Mouse (Mus musculus) midbrain, embryonic 12.5 days (tissue): ENCODE data around the gene 9430097D07Rik. TPM values are rescaled to one million over a fixed set of nuclear protein-coding genes. Genes with fewer than 3 reads are reported as not detected.

Experiments used
- ATAC-seq: fragments of 200-750 bp; cut with Nextera tagmentation; 2 replicates; pipeline ENCODE4 v1.8.0; 2017; ENCODE audit warnings: low read depth, moderate TSS enrichment, moderate library complexity; ENCODE audit not compliant: low FRiP score
- H3K27ac ChIP-seq: fragments of 300-500 bp; sonication (generic); replicated peaks from 2 replicates; pipeline ENCODE4 v1.5.1; 2016; ENCODE audit warnings: mild to moderate bottlenecking
- H3K27me3 ChIP-seq: fragments of 300-500 bp; sonication (generic); 2 replicates; pipeline ENCODE4 v1.6.1; 2016; ENCODE audit warnings: mild to moderate bottlenecking
- H3K36me3 ChIP-seq: fragments of 300-500 bp; sonication (generic); 2 replicates; pipeline ENCODE4 v1.6.1; 2016
- H3K4me1 ChIP-seq: fragments of 300-500 bp; sonication (generic); 2 replicates; pipeline ENCODE4 v1.6.1; 2016
- H3K4me2 ChIP-seq: fragments of 300-500 bp; sonication (generic); replicated peaks from 2 replicates; pipeline ENCODE4 v1.6.1; 2016; ENCODE audit warnings: mild to moderate bottlenecking, moderate library complexity
- H3K4me3 ChIP-seq: fragments of 300-500 bp; sonication (generic); 2 replicates; pipeline ENCODE4 v1.5.1; 2016; ENCODE audit warnings: mild to moderate bottlenecking
- H3K9ac ChIP-seq: fragments of 300-500 bp; sonication (generic); replicated peaks from 2 replicates; pipeline ENCODE4 v1.6.1; 2016; ENCODE audit warnings: mild to moderate bottlenecking, moderate library complexity
- H3K9me3 ChIP-seq: fragments of 300-500 bp; sonication (generic); 2 replicates; pipeline ENCODE4 v1.6.1; 2016; ENCODE audit warnings: mild to moderate bottlenecking
- WGBS: fragments of 180-500 bp; shearing (Covaris S2); methylation state at CpG from one replicate; pipeline ENCODE4 v1.1.7; 2016; 5-methylcytosine and 5-hydroxymethylcytosine counted together
- polyA plus RNA-seq: library from polyadenylated mRNA; unstranded; fragments of >200 nt; fragmentation: Nextera tagmentation; extraction: Ambion mirVana; gene quantifications from 2 replicates; pipeline ENCODE4 v1.2.1, GENCODE M21; 2016

Gene 9430097D07Rik
- polyA plus RNA-seq, 1 experiment from 2014 or later: 0.56 TPM

GRCm38 (mm10) chr2:32574901-32575585 is 441 bp downstream of the 9430097D07Rik start:
- Histone ChIP-seq H3K4me3 (peak overlapping the region; percentile 48), H3K4me2 (peak overlapping the region; percentile 100), H3K9ac (peak overlapping the region; percentile 61), H3K27me3 (peaks cover 40% of the 10 kb centered on the region), H3K4me1 (peaks cover 26% of the 10 kb centered on the region), H3K36me3 (0 out of 2 replicates have a peak, but pooled peaks cover 7% of the 10 kb centered on the region), H3K9me3 (no peaks in the 10 kb centered on the region), H3K27ac (no peak overlapping the region)
- WGBS: under 1% methylated on average over 26 of the region's 26 CpGs
- no peak for ATAC-seq

GRCm38 (mm10) chr2:32574497-32574896 is 987 bp downstream of the 9430097D07Rik start, which contains the start of gene Pip5kl1:
Pip5kl1 (plus strand) TSS chr2:32574797.
- Histone ChIP-seq H3K4me1 (peaks cover 26% of the 10 kb centered on the region), H3K36me3 (0 out of 2 replicates have a peak, but pooled peaks cover 7% of the 10 kb centered on the region), H3K9ac (peak within 1 kb of the TSS; percentile 61), H3K27ac (no peak within 1 kb of the TSS), H3K4me2 (peak within 1 kb of the TSS; percentile 100), H3K9me3 (no peaks in the 10 kb centered on the region), H3K27me3 (peaks cover 35% of the 10 kb centered on the region), H3K4me3 (peak within 1 kb of the TSS; percentile 48)
- WGBS: 77% methylated on average over 6 of the region's 6 CpGs
- no peak for ATAC-seq

GRCm38 (mm10) chr2:32572196-32572595 is 3.3 kb downstream of the 9430097D07Rik start:
- Histone ChIP-seq H3K9me3 (no peaks in the 10 kb centered on the region), H3K4me1 (peaks cover 26% of the 10 kb centered on the region), H3K36me3 (peaks cover 25% of the 10 kb centered on the region), H3K9ac (no peak overlapping the region), H3K27me3 (peaks cover 12% of the 10 kb centered on the region), H3K4me3 (peak overlapping the region; percentile 76; the same call in 1 of the 2 replicates), H3K4me2 (peak overlapping the region; percentile 95; the same call in 1 of the 2 replicates), H3K27ac (no peak overlapping the region)
- ATAC-seq: no peak
- WGBS: 91% methylated on average over 11 of the region's 11 CpGs

- peaks cover 25% of the 10 kb centered on the region for H3K4me1 ChIP-seq
- peak within 1 kb of the TSS; percentile 77 for H3K9ac ChIP-seq
- no peaks in the 10 kb centered on the region for H3K9me3 ChIP-seq
- 2% methylated on average over 36 of the region's 36 CpGs for WGBS
- peak; percentile 74 for ATAC-seq
- no peaks in the 10 kb centered on the region for H3K27me3 ChIP-seq
- H3K4me2 ChIP-seq: peak within 1 kb of the TSS; percentile 95
- peak within 1 kb of the TSS; percentile 46 for H3K27ac ChIP-seq
- H3K36me3 ChIP-seq: peaks cover 33% of the 10 kb centered on the region
- peak within 1 kb of the TSS; percentile 76 for H3K4me3 ChIP-seq
Observed at GRCm38 (mm10) chr2:32570698-32571494, 4.6 kb downstream of the 9430097D07Rik start, which contains the start of gene Dpm2. Dpm2 (plus strand) TSS chr2:32570858.

GRCm38 (mm10) chr2:32568941-32569340 is 6.5 kb downstream of the 9430097D07Rik start:
- no peaks in the 10 kb centered on the region for H3K27me3 ChIP-seq
- no peak overlapping the region for H3K9ac ChIP-seq
- H3K36me3 ChIP-seq: peaks cover 51% of the 10 kb centered on the region
- no peaks in the 10 kb centered on the region for H3K9me3 ChIP-seq
- 91% methylated on average over 3 of the region's 3 CpGs for WGBS
- peaks cover 15% of the 10 kb centered on the region for H3K4me1 ChIP-seq
- no peak for ATAC-seq
- H3K4me2 ChIP-seq: no peak overlapping the region
- no peak overlapping the region for H3K27ac ChIP-seq
- no peak overlapping the region for H3K4me3 ChIP-seq

GRCm38 (mm10) chr2:32568149-32568548 is 7.3 kb downstream of the 9430097D07Rik start:
- WGBS: 79% methylated on average over 5 of the region's 5 CpGs
- no peak for ATAC-seq
- Histone ChIP-seq H3K9me3 (no peaks in the 10 kb centered on the region), H3K4me2 (no peak overlapping the region), H3K27ac (no peak overlapping the region), H3K4me1 (peaks cover 15% of the 10 kb centered on the region), H3K27me3 (no peaks in the 10 kb centered on the region), H3K36me3 (peaks cover 57% of the 10 kb centered on the region), H3K9ac (no peak overlapping the region), H3K4me3 (no peak overlapping the region)

- no peaks in the 10 kb centered on the region for H3K9me3 ChIP-seq
- no peak overlapping the region for H3K4me2 ChIP-seq
- no peak overlapping the region for H3K4me3 ChIP-seq
- no peak for ATAC-seq
- no peak overlapping the region for H3K9ac ChIP-seq
- H3K27ac ChIP-seq: no peak overlapping the region
- H3K27me3 ChIP-seq: no peaks in the 10 kb centered on the region
- H3K36me3 ChIP-seq: peaks cover 65% of the 10 kb centered on the region
- WGBS: 42% methylated on average over 4 of the region's 4 CpGs
- peaks cover 7% of the 10 kb centered on the region for H3K4me1 ChIP-seq
Observed at GRCm38 (mm10) chr2:32566536-32567063, 8.9 kb downstream of the 9430097D07Rik start.

- whole genome bisulfite sequencing: 8% methylated on average over 5 of the region's 5 CpGs
- peak; percentile 93 for ATAC-seq
- Histone ChIP-seq H3K4me2 (peak overlapping the region; percentile 26), H3K27ac (peak overlapping the region; percentile 87), H3K27me3 (no peaks in the 10 kb centered on the region), H3K4me3 (no peak overlapping the region), H3K36me3 (peaks cover 29% of the 10 kb centered on the region), H3K9ac (peak overlapping the region; percentile 37; the same call in 1 of the 2 replicates), H3K9me3 (no peaks in the 10 kb centered on the region), H3K4me1 (peaks cover 54% of the 10 kb centered on the region)
Observed at GRCm38 (mm10) chr2:32559570-32559969, 15.9 kb downstream of the 9430097D07Rik start.

- no peaks in the 10 kb centered on the region for H3K27me3 ChIP-seq
- no peak for ATAC-seq
- no peak overlapping the region for H3K4me3 ChIP-seq
- H3K27ac ChIP-seq: peak overlapping the region; percentile 58
- H3K9ac ChIP-seq: no peak overlapping the region
- H3K9me3 ChIP-seq: no peaks in the 10 kb centered on the region
- H3K4me1 ChIP-seq: peaks cover 54% of the 10 kb centered on the region
- H3K4me2 ChIP-seq: no peak overlapping the region
- WGBS: 82% methylated on average over 7 of the region's 7 CpGs
- no peaks in the 10 kb centered on the region for H3K36me3 ChIP-seq
Observed at GRCm38 (mm10) chr2:32556019-32556418, 19.5 kb downstream of the 9430097D07Rik start.

- Histone ChIP-seq H3K4me3 (no peak overlapping the region), H3K36me3 (no peaks in the 10 kb centered on the region), H3K4me2 (no peak overlapping the region), H3K9me3 (no peaks in the 10 kb centered on the region), H3K27ac (0 out of 2 replicates have a peak overlapping the region, but pooled peaks have one; percentile 58), H3K27me3 (no peaks in the 10 kb centered on the region), H3K4me1 (peaks cover 51% of the 10 kb centered on the region), H3K9ac (0 out of 2 replicates have a peak overlapping the region, but pooled peaks have one; percentile 8)
- ATAC-seq: no peak
- 38% methylated on average over 4 of the region's 4 CpGs for WGBS
Observed at GRCm38 (mm10) chr2:32555484-32555883, 20.0 kb downstream of the 9430097D07Rik start.

- H3K9me3 ChIP-seq: no peaks in the 10 kb centered on the region
- peaks cover 36% of the 10 kb centered on the region for H3K4me1 ChIP-seq
- H3K27ac ChIP-seq: no peak overlapping the region
- no peak for ATAC-seq
- H3K4me2 ChIP-seq: no peak overlapping the region
- no peaks in the 10 kb centered on the region for H3K36me3 ChIP-seq
- H3K27me3 ChIP-seq: no peaks in the 10 kb centered on the region
- no peak overlapping the region for H3K9ac ChIP-seq
- WGBS: 83% methylated on average over 7 of the region's 7 CpGs
- no peak overlapping the region for H3K4me3 ChIP-seq
Observed at GRCm38 (mm10) chr2:32553592-32554148, 21.8 kb downstream of the 9430097D07Rik start.
